Mouse (Mus musculus): Measurements from ENCODE around the gene Idnk. TPM values are rescaled to one million over a fixed set of nuclear protein-coding genes. Genes with fewer than 3 reads are reported as not detected.
A peak's percentile ranks its signal among the peaks of the same experiment; 100 is the strongest.

The Idnk gene
- polyA plus RNA-seq, 1 experiment from 2014 or later: 47.1 TPM

GRCm38 (mm10) chr13:58204202-58204601 lies 46.8 kb downstream of the Idnk start:
- peaks cover 5% of the 10 kb centered on the region; the same call in 1 of the 2 replicates for H3K4me1 ChIP-seq
- H3K9me3 ChIP-seq: no peaks in the 10 kb centered on the region
- peaks cover 13% of the 10 kb centered on the region for H3K36me3 ChIP-seq (replicated peaks)
- no peaks in the 10 kb centered on the region for H3K27me3 ChIP-seq (ENCODE audit: poor library complexity, severe bottlenecking)
- no peak overlapping the region for H3K4me3 ChIP-seq
- WGBS: 91% methylated on average over 3 of the region's 3 CpGs
- DNase-seq (ENCODE audit: extremely low spot score, low spot score): no peak
- H3K27ac ChIP-seq: no peak overlapping the region

GRCm38 (mm10) chr13:58204986-58205385 lies 47.5 kb downstream of the Idnk start:
- no peaks in the 10 kb centered on the region for H3K4me1 ChIP-seq
- DNase-seq (ENCODE audit: extremely low spot score, low spot score): no peak
- 70% methylated on average over 4 of the region's 4 CpGs for WGBS
- no peak overlapping the region for H3K4me3 ChIP-seq
- peaks cover 13% of the 10 kb centered on the region for H3K36me3 ChIP-seq (replicated peaks)
- no peak overlapping the region for H3K27ac ChIP-seq
- H3K9me3 ChIP-seq: no peaks in the 10 kb centered on the region
- no peaks in the 10 kb centered on the region for H3K27me3 ChIP-seq (ENCODE audit: poor library complexity, severe bottlenecking)

DNA sequence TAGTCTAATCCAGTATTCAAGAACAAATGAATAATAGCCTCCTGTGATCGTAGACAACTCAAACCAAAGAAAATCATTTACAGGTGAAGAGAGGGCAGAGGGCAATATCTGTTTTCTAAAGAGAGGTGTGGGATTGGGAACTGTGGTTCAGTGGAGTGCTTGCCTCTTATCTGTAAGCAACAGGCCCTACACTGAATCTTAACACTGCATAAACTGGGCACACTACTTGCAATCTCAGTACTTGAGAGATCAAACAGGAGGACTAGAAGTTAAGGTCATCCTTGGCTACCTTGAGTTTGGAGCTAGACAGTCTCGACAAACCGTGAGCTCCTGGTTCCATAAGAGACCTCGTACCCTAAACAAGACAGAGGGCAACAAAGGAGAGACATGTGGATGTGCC lies 48.6 kb downstream of the Idnk start:
- no peak for DNase-seq (ENCODE audit: extremely low spot score, low spot score)
- H3K9me3 ChIP-seq: no peaks in the 10 kb centered on the region

GRCm38 (mm10) chr13:58210441-58210840 lies 53.0 kb downstream of the Idnk start:
- Histone ChIP-seq H3K4me1 (peaks cover 27% of the 10 kb centered on the region), H3K9me3 (no peaks in the 10 kb centered on the region), H3K4me3 (no peak overlapping the region), H3K36me3 (replicated peaks) (peaks cover 17% of the 10 kb centered on the region), H3K27me3 (ENCODE audit: poor library complexity, severe bottlenecking) (no peaks in the 10 kb centered on the region), H3K27ac (no peak overlapping the region)
- WGBS: 92% methylated on average over 5 of the region's 5 CpGs
- DNase-seq (ENCODE audit: extremely low spot score, low spot score): no peak

More for the DNA sequence above, 48.6 kb downstream of the Idnk start:
- no peak overlapping the region for H3K4me3 ChIP-seq
- no peak overlapping the region for H3K27ac ChIP-seq
- 94% methylated on average over 4 of the region's 4 CpGs for WGBS
- peaks cover 17% of the 10 kb centered on the region for H3K36me3 ChIP-seq (replicated peaks)
- H3K4me1 ChIP-seq: no peaks in the 10 kb centered on the region
- no peaks in the 10 kb centered on the region for H3K27me3 ChIP-seq (ENCODE audit: poor library complexity, severe bottlenecking)

- peaks cover 9% of the 10 kb centered on the region for H3K36me3 ChIP-seq (replicated peaks)
- H3K4me1 ChIP-seq: peaks cover 37% of the 10 kb centered on the region
- WGBS: 89% methylated on average over 2 of the region's 2 CpGs
- no peaks in the 10 kb centered on the region for H3K9me3 ChIP-seq
- no peak overlapping the region for H3K4me3 ChIP-seq
- DNase-seq (ENCODE audit: extremely low spot score, low spot score): no peak
- peaks cover 11% of the 10 kb centered on the region; the same call in 1 of the 2 replicates for H3K27me3 ChIP-seq (ENCODE audit: poor library complexity, severe bottlenecking)
- H3K27ac ChIP-seq: no peak overlapping the region
Measured at GRCm38 (mm10) chr13:58212530-58212929, 55.1 kb downstream of the Idnk start.

DNA sequence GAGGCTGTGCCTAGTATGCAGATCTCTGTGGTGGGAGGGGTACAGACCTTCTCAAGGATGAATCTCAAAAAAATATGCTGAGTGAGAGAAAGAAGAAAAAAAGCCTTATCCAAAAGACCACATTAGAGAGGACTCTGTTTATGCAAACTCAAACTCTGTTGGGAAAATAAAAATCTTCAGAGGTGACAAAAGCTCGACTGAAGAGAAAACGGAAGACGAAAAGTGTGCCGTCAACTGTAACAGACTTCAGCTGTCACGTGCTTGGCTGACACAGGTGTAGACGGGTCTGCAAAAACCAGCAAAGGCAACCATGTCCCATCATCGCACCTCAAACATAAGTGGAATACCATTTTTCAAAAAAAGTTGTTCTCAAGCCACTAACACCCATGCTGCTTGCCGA lies 56.4 kb downstream of the Idnk start:
- Histone ChIP-seq H3K27ac (no peak overlapping the region), H3K4me3 (peak overlapping the region; percentile 91), H3K4me1 (peaks cover 37% of the 10 kb centered on the region), H3K27me3 (ENCODE audit: poor library complexity, severe bottlenecking) (peaks cover 11% of the 10 kb centered on the region; the same call in 1 of the 2 replicates), H3K9me3 (no peaks in the 10 kb centered on the region), H3K36me3 (replicated peaks) (peaks cover 5% of the 10 kb centered on the region; the same call in 1 of the 2 replicates)
- WGBS: 82% methylated on average over 8 of the region's 8 CpGs
- no peak for DNase-seq (ENCODE audit: extremely low spot score, low spot score)

Other genes starting within 250 kb of the Idnk start
- gene Spock1, start 249.3 kb upstream of the Idnk start, polyA plus RNA-seq (2016; fragmentation: Nextera tagmentation; extraction: Ambion mirVana): 1.1 and 1.2 TPM in 2 replicates
- gene Klhl3, start 44.1 kb upstream of the Idnk start, polyA plus RNA-seq (2016; fragmentation: Nextera tagmentation; extraction: Ambion mirVana): 2.0 and 2.1 TPM in 2 replicates
- gene Hnrnpa0, start 29.1 kb upstream of the Idnk start, polyA plus RNA-seq (2016; fragmentation: Nextera tagmentation; extraction: Ambion mirVana): 44.5 and 49.3 TPM in 2 replicates
- 123 and 133 TPM in 2 replicates for gene Ubqln1, start 58.0 kb downstream of the Idnk start, polyA plus RNA-seq (2016; fragmentation: Nextera tagmentation; extraction: Ambion mirVana)
- 25.2 and 29.1 TPM in 2 replicates for gene Gkap1, start 118.0 kb downstream of the Idnk start, polyA plus RNA-seq (2016; fragmentation: Nextera tagmentation; extraction: Ambion mirVana)
- gene Kif27, start 201.5 kb downstream of the Idnk start, polyA plus RNA-seq (2016; fragmentation: Nextera tagmentation; extraction: Ambion mirVana): 0.93 and 0.97 TPM in 2 replicates
- 29.1 and 29.4 TPM in 2 replicates for gene 2210016F16Rik, start 227.6 kb downstream of the Idnk start, polyA plus RNA-seq (2016; fragmentation: Nextera tagmentation; extraction: Ambion mirVana)
- gene Rmi1, start 244.6 kb downstream of the Idnk start, polyA plus RNA-seq (2016; fragmentation: Nextera tagmentation; extraction: Ambion mirVana): 30.8 and 32.7 TPM in 2 replicates
- gene Hnrnpk, start 245.7 kb downstream of the Idnk start, polyA plus RNA-seq (2016; fragmentation: Nextera tagmentation; extraction: Ambion mirVana): 2,219 and 2,417 TPM in 2 replicates